Mouse (Mus musculus) MEL (cell line): ENCODE results near the gene Tmem220.

Experiments
- CHD1 ChIP-seq: IDR thresholded peaks from 2 replicates; pipeline ENCODE4 v1.6.1; 2012; ENCODE audit warnings: low read depth, mild to moderate bottlenecking, inconsistent platforms, low read length, improper control_type of control experiment
- MXI1 ChIP-seq: IDR thresholded peaks from 2 replicates; pipeline ENCODE4 v1.6.1; 2011; ENCODE audit warnings: mild to moderate bottlenecking, low read depth, low read length, improper control_type of control experiment
- USF1 ChIP-seq: IDR thresholded peaks from 2 replicates; pipeline ENCODE4 v1.6.1; 2014; ENCODE audit warnings: low read depth, mild to moderate bottlenecking, inconsistent platforms, low read length, improper control_type of control experiment, moderate library complexity
- ZNF384 ChIP-seq: IDR thresholded peaks from 2 replicates; pipeline ENCODE4 v1.6.1; 2012; ENCODE audit warnings: low read depth, mild to moderate bottlenecking, inconsistent platforms, low read length, improper control_type of control experiment

GRCm38 (mm10) chr11:67007961-67008360 is 17.0 kb upstream of the Tmem220 start:
- TF ChIP-seq USF1 = no peak
- TF ChIP-seq MXI1 = no peak
- no peak for TF ChIP-seq CHD1
- no peak for TF ChIP-seq ZNF384
